Mouse (Mus musculus): ENCODE measurements around the gene Lonrf3. TPM values are rescaled to one million over a fixed set of nuclear protein-coding genes. Genes with fewer than 3 reads are reported as not detected.

Gene Lonrf3
- polyA plus RNA-seq (2015; fragmentation: Nextera tagmentation; extraction: Ambion mirVana): 0.71 and 0.83 TPM in 2 replicates

GRCm38 (mm10) chrX:36328271-36329039 lies at the start of gene Lonrf3:
Gene Lonrf3, plus strand, starts transcription at chrX:36328353.
- WGBS: 31% methylated on average over 68 of the region's 68 CpGs
- Histone ChIP-seq H3K4me1 (replicated peaks) (peaks cover 12% of the 10 kb centered on the region; the same call in 1 of the 2 replicates), H3K9ac (replicated peaks) (peak within 1 kb of the TSS; percentile 46), H3K27ac (no peak within 1 kb of the TSS), H3K4me2 (replicated peaks) (peak within 1 kb of the TSS; percentile 83), H3K9me3 (0 out of 2 replicates have a peak, but pooled peaks cover 3% of the 10 kb centered on the region), H3K27me3 (peaks cover 18% of the 10 kb centered on the region; the same call in 1 of the 2 replicates), H3K4me3 (replicated peaks) (peak within 1 kb of the TSS; percentile 48), H3K36me3 (no peaks in the 10 kb centered on the region)
- ATAC-seq: peak; percentile 79

- H3K9ac ChIP-seq (replicated peaks): no peak overlapping the region
- 48% methylated on average over 1 of the region's 1 CpGs for WGBS
- H3K4me2 ChIP-seq (replicated peaks): no peak overlapping the region
- no peak overlapping the region for H3K27ac ChIP-seq
- no peaks in the 10 kb centered on the region for H3K4me1 ChIP-seq (replicated peaks)
- no peaks in the 10 kb centered on the region for H3K9me3 ChIP-seq
- no peak for ATAC-seq
- no peak overlapping the region for H3K4me3 ChIP-seq (replicated peaks)
- no peaks in the 10 kb centered on the region for H3K36me3 ChIP-seq
- no peaks in the 10 kb centered on the region for H3K27me3 ChIP-seq
Observed at GRCm38 (mm10) chrX:36278750-36279149, 49.4 kb upstream of the Lonrf3 start.

GRCm38 (mm10) chrX:36311420-36311819 lies 16.7 kb upstream of the Lonrf3 start:
- Histone ChIP-seq H3K9me3 (no peaks in the 10 kb centered on the region), H3K9ac (replicated peaks) (no peak overlapping the region), H3K27ac (no peak overlapping the region), H3K36me3 (no peaks in the 10 kb centered on the region), H3K4me1 (replicated peaks) (no peaks in the 10 kb centered on the region), H3K4me2 (replicated peaks) (no peak overlapping the region), H3K4me3 (replicated peaks) (no peak overlapping the region), H3K27me3 (no peaks in the 10 kb centered on the region)
- ATAC-seq: no peak
- 82% methylated on average over 3 of the region's 3 CpGs for WGBS

- Histone ChIP-seq H3K9me3 (0 out of 2 replicates have a peak, but pooled peaks cover 3% of the 10 kb centered on the region), H3K4me1 (replicated peaks) (peaks cover 12% of the 10 kb centered on the region; the same call in 1 of the 2 replicates), H3K4me3 (replicated peaks) (peak overlapping the region; percentile 48), H3K27ac (no peak overlapping the region), H3K4me2 (replicated peaks) (peak overlapping the region; percentile 83), H3K36me3 (no peaks in the 10 kb centered on the region), H3K9ac (replicated peaks) (no peak overlapping the region), H3K27me3 (peaks cover 18% of the 10 kb centered on the region; the same call in 1 of the 2 replicates)
- peak; percentile 57 for ATAC-seq
- 18% methylated on average over 20 of the region's 20 CpGs for WGBS
Observed at GRCm38 (mm10) chrX:36327491-36328255, 480 bp upstream of the Lonrf3 start.

GRCm38 (mm10) chrX:36329040-36329649 lies 992 bp downstream of the Lonrf3 start:
- WGBS: 19% methylated on average over 55 of the region's 66 CpGs
- H3K4me1 ChIP-seq (replicated peaks): peaks cover 12% of the 10 kb centered on the region; the same call in 1 of the 2 replicates
- H3K27ac ChIP-seq: no peak overlapping the region
- peak; percentile 43 for ATAC-seq
- peak overlapping the region; percentile 48 for H3K4me3 ChIP-seq (replicated peaks)
- H3K36me3 ChIP-seq: no peaks in the 10 kb centered on the region
- 0 out of 2 replicates have a peak, but pooled peaks cover 3% of the 10 kb centered on the region for H3K9me3 ChIP-seq
- H3K4me2 ChIP-seq (replicated peaks): peak overlapping the region; percentile 83
- peak overlapping the region; percentile 46; the same call in 1 of the 2 replicates for H3K9ac ChIP-seq (replicated peaks)
- H3K27me3 ChIP-seq: peaks cover 18% of the 10 kb centered on the region; the same call in 1 of the 2 replicates

- Histone ChIP-seq H3K27ac (no peak overlapping the region), H3K9me3 (0 out of 2 replicates have a peak, but pooled peaks cover 3% of the 10 kb centered on the region), H3K9ac (replicated peaks) (0 out of 2 replicates have a peak overlapping the region, but pooled peaks have one; percentile 19), H3K36me3 (no peaks in the 10 kb centered on the region), H3K4me3 (replicated peaks) (peak overlapping the region; percentile 48), H3K27me3 (peaks cover 18% of the 10 kb centered on the region; the same call in 1 of the 2 replicates), H3K4me1 (replicated peaks) (peaks cover 12% of the 10 kb centered on the region; the same call in 1 of the 2 replicates), H3K4me2 (replicated peaks) (peak overlapping the region; percentile 83)
- WGBS: 22% methylated on average over 37 of the region's 44 CpGs
- ATAC-seq: peak; percentile 57
Observed at GRCm38 (mm10) chrX:36329849-36330411, 1.8 kb downstream of the Lonrf3 start.

GRCm38 (mm10) chrX:36352446-36352845 lies 24.3 kb downstream of the Lonrf3 start:
- WGBS: 53% methylated on average over 3 of the region's 3 CpGs
- Histone ChIP-seq H3K27ac (no peak overlapping the region), H3K9me3 (no peaks in the 10 kb centered on the region), H3K9ac (replicated peaks) (no peak overlapping the region), H3K36me3 (no peaks in the 10 kb centered on the region), H3K4me1 (replicated peaks) (no peaks in the 10 kb centered on the region), H3K4me3 (replicated peaks) (no peak overlapping the region), H3K4me2 (replicated peaks) (no peak overlapping the region), H3K27me3 (no peaks in the 10 kb centered on the region)
- no peak for ATAC-seq

- Histone ChIP-seq H3K27ac (no peak overlapping the region), H3K9me3 (no peaks in the 10 kb centered on the region), H3K4me3 (replicated peaks) (no peak overlapping the region), H3K4me2 (replicated peaks) (no peak overlapping the region), H3K4me1 (replicated peaks) (no peaks in the 10 kb centered on the region), H3K36me3 (no peaks in the 10 kb centered on the region), H3K27me3 (no peaks in the 10 kb centered on the region), H3K9ac (replicated peaks) (no peak overlapping the region)
- ATAC-seq: no peak
Observed at GRCm38 (mm10) chrX:36385340-36385739, 57.2 kb downstream of the Lonrf3 start.

GRCm38 (mm10) chrX:36389971-36390370 lies 61.8 kb downstream of the Lonrf3 start:
- Histone ChIP-seq H3K4me2 (replicated peaks) (no peak overlapping the region), H3K4me3 (replicated peaks) (no peak overlapping the region), H3K27ac (no peak overlapping the region), H3K27me3 (no peaks in the 10 kb centered on the region), H3K36me3 (no peaks in the 10 kb centered on the region), H3K9me3 (no peaks in the 10 kb centered on the region), H3K9ac (replicated peaks) (no peak overlapping the region), H3K4me1 (replicated peaks) (no peaks in the 10 kb centered on the region)
- WGBS: 59% methylated on average over 3 of the region's 3 CpGs
- no peak for ATAC-seq

- no peaks in the 10 kb centered on the region for H3K36me3 ChIP-seq
- H3K27ac ChIP-seq: no peak overlapping the region
- ATAC-seq: no peak
- no peaks in the 10 kb centered on the region for H3K4me1 ChIP-seq (replicated peaks)
- H3K9me3 ChIP-seq: no peaks in the 10 kb centered on the region
- H3K4me3 ChIP-seq (replicated peaks): no peak overlapping the region
- H3K9ac ChIP-seq (replicated peaks): no peak overlapping the region
- H3K4me2 ChIP-seq (replicated peaks): no peak overlapping the region
- H3K27me3 ChIP-seq: no peaks in the 10 kb centered on the region
- WGBS: 59% methylated on average over 2 of the region's 2 CpGs
Observed at GRCm38 (mm10) chrX:36390503-36390902, 62.4 kb downstream of the Lonrf3 start.

GRCm38 (mm10) chrX:36392672-36393071 lies 64.5 kb downstream of the Lonrf3 start:
- Histone ChIP-seq H3K27me3 (no peaks in the 10 kb centered on the region), H3K4me2 (replicated peaks) (no peak overlapping the region), H3K4me3 (replicated peaks) (no peak overlapping the region), H3K4me1 (replicated peaks) (no peaks in the 10 kb centered on the region), H3K9me3 (no peaks in the 10 kb centered on the region), H3K27ac (no peak overlapping the region), H3K9ac (replicated peaks) (no peak overlapping the region), H3K36me3 (no peaks in the 10 kb centered on the region)
- ATAC-seq: no peak
- 72% methylated on average over 6 of the region's 6 CpGs for WGBS

Measured in midbrain, embryonic 13.5 days (tissue).